Mouse (Mus musculus) left cerebral cortex, adult 11 months (tissue): ENCODE measurements around the gene Calcrl.

ENCODE experiments used
- DNase-seq: peaks from one replicate; pipeline ENCODE4 v3.0.0; 2022; ENCODE audit warnings: low spot score

Gene Calcrl

DNA sequence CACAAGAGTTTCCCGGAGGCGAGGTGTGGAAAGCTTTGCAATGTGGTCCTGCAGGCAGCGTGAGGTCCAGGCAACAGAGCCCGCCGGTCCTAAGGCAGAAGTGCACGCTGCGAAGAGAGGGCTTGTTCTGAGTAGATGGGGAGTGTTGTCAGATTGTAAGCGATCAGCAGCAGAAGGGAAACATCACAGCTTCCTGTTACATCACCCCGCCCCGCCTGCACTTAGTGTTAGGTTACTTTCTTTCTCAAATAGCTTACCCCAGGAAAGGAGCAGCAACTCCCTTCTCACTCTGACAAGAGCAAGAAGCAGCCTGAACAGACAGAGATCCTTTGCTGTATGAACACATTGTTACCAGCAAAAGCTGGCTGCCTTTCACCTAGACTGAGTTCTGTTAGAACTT is at the start of gene Calcrl:
Gene Calcrl, minus strand, starts transcription at position 274 of the 400 bp plus-strand sequence.
- DNase-seq, result peak; percentile 7

DNA sequence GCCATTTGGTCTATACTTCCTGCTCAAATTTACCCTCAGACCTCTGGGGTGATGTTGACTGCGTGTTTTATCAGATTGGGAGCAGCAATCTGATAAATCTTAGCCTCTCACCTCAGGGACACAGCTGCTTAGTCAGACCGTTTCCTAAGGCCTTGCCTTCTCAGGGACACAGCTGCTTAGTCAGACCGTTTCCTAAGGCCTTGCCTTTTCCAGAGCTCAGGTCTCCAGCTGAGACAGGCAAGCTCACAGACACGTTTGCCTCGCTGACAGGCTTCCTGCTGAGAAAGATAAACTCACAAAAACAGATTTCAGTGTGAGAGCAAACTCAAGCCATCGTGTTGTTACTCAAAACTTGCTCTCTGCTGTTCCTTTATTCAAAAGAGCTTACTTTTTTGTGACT is 49.4 kb upstream of the Calcrl start:
- DNase-seq, result no peak

DNA sequence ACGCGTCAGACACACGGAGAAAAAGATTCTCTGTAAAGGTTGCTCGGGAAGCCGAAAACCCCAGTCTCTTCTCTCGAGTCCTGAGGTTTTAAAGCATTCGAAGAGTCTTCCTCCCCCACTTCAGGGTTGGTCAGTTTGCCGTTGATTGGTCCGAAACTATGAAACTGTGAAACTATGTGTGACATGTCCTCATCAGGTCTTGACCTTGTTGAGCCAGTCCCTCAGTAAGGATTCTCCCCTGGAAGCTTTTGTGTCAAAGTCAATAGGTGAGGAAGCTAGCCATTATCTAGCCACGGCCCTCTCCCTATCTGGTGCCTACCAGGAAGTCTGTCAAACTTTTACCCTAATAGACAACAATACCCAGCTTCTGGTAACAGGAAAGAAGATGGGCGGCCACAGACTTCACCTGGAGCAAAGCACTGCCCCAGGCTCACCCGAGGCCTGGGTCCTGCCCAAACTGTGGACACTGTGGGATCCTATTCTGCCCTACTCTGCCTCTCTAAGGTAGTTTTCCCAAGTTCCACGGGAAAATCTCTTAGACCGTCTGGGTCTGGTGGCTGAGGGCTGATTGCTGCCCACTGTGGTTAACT is 48.8 kb upstream of the Calcrl start:
- no peak for DNase-seq

DNA sequence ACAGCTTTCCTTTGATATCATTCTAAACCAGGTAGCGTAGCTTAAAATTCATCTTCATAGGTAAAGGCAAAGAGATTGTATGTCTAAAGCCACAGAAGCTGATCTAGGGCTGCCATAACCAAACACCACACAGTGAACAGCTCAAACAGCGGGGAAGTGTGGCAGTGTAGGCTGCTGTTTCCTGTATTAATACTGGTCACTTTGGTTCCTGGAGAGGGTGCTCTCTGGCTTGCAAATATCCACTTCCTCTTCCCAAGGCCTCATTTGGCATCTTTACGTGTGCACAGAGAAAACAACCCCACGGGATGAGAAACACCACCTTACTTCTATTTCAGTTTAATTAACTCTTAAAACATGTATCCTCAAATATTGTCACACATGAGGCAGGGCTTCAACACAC is 42.2 kb upstream of the Calcrl start:
- no peak for DNase-seq

DNA sequence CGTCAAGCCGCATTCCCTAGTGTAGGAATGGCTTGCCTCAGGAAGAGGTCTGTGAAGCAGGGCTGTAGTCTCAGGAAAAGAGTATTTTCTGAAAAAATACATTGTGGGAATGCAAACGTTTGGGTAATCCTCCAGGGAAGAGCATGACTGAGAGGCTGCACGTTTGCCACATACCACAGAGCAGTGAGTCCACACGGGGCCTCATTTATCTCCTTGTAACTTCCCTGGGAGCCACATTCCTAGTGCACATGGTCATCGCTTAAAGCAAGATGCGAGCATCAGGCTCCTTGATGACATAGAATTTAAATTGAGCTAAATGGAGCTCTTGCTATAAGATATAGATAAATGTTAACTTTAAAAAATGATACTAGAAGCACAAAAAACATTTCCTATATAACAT is 39.7 kb upstream of the Calcrl start:
- DNase-seq, result no peak

DNA sequence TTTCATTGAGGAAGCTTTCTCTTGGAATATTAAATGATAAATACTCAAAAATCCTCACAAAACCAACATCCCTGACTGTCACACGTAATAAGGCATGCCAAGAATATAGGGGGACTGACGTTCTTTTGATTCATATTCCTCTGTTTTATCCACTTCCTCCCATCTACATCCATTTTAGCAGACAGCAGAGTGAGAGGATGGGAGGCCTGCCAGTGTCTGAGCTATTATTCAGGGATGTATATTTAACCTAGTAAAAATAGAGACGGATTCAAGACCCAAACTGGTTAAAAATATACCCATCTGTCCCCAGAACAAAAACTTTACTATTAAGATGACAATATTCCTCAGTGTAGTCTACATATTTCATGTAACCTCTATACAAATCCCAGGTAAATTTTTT is 37.2 kb upstream of the Calcrl start:
- no peak for DNase-seq

DNA sequence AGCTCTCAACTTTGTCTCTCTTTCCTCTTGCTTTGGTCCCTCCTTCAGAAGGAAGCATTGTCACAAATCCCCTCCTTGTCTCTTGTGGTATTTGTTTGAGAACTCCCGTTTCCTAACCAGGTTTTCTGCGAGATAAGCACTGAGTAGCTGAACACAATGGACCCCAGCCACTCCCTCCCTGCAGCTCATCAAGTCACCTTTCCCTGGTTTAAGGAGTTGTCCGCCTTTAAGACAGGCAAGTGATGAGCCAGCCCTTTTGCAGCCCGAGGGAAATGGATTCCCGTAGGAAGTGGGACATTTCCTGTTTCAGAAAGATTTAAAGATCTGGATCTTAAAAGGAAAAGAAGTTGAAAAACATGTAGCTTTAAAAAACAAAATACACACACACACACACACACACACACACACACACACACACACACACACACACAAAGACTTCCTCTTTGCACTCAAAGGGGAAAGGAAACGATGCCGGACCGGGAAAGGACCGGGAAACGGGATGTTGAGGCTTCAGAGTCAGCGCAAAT is 34.5 kb upstream of the Calcrl start:
- DNase-seq, result no peak

DNA sequence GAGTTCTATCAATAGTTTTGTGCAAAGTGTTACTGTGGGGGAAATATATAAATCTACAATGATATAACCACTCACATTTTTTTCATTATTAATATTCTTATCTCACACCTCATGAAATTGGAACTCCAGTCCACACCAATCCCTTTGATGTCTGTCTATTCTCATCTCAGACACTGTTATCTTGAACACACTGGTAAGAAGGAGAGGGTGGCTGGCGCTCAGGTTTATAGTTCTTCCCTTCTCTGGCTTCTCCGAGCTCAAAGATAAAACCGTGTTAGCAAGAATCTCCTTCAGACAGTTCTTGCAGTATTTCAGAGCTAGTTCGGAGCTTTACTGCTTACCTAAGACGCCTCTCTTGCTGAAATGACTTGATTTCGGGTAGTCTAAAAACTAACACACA is 32.0 kb upstream of the Calcrl start:
- DNase-seq, result no peak

DNA sequence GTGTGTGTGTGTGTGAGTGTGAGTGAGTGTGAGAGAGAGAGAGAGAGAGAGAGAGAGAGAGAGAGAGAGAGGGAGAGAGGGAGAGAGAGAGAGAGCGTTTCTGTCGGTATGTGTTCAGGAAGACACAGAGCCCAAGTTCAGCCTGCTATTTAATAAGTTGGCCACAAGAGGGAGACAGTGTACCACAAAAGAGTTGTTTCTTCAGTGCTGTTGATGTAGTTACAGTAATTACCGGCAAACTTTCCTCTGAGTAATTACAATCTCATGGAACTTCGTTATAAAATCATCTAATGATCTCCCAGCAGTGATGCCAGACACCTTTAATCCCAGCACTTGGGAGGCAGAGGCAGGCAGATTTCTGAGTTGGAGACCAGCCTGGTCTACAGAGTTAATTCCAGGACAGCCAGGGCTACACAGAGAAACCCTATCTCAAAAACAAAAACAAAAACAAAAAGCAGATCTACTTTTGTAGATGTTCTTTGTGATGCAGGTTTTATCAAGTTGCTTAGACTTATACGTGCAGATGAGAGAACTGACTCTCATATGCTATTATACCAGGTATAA is 30.1 kb upstream of the Calcrl start:
- peak; percentile 63 for DNase-seq

DNA sequence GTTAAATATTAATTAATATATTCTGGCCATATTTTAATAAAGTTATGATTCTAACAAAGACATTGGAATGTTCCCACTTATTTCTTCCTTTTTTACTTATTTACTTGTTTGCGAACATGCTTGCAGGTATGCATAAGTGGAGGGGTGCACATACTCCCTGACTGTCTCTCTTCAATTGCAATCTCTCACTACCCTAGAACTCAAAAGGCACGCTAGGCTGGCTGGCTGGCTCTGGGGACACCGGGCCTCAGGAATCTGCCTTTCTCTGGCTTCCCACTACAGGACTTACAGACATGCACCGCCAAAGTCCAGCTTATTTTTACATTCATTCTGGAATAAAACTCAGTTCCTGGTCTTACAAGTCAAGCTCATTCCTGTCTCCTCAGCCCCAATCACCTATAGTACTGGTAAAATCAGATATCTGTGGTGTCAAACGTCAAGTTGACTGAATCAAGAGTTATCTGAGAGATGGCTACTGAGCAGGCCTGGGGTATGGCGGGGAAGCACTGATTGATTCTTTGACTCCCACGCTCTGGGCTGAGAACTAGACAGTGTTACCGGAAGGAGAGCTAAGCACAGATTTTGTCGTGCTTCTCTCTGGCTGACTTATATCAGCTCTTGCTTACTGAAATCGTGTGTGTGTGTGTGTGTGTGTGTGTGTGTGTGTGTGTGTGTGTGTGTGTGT is 29.5 kb upstream of the Calcrl start:
- no peak for DNase-seq

DNA sequence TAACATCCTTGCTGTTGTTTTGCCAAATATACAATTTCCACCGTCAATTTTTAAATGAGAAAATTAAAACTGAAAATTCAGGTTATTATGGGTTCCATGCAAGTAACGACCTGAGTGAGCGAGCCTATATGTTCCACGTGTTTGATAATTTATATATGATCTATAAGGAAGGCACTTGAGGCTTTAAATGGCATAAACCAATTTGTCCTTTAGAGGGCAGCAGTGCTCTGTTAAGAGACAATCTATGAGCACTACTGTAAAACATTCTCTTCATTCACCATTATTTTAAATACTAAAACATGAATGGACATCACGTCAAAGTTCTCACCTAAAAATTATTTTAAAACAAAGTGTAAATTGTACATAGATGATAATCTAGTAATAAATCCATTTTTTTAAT is 28.8 kb upstream of the Calcrl start:
- peak; percentile 22 for DNase-seq

DNA sequence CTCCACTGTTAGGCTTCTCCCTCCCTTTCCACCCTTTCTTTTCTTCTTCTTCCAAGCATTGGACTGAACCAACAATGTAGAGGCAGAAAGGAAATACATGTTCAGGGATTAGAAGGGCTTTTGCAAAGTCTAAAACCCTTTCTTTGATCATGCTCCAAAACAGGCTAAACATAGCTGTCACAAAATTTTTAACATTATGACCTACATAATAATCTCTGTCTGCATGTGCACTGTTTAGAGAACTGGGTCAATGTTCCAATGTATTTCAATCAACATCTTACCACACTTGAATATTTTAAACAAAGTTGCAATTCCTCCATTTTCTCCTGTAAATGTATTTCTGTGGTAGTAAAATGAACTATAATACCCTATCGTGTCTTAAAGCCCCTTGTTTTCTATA is 20.3 kb upstream of the Calcrl start:
- no peak for DNase-seq

DNA sequence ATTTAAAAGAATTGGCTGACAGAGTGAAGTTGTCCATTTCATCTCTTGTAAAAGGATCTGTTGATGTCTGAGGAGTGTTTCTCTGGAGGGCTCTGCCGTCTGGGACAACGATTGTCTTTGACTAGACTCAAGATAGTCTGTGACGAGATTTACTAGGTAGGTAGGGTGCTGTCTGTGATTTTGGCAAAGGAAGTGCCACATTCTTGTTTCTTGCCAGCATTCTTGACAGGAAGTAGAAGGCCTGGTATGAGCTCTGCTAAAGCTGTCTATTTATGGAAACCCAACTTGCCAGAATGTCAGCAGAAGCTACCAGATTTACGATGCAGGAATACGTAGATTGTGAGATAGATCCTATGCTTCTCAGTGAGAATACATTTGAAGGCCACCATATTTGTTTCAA is 16.7 kb upstream of the Calcrl start:
- DNase-seq, result no peak

DNA sequence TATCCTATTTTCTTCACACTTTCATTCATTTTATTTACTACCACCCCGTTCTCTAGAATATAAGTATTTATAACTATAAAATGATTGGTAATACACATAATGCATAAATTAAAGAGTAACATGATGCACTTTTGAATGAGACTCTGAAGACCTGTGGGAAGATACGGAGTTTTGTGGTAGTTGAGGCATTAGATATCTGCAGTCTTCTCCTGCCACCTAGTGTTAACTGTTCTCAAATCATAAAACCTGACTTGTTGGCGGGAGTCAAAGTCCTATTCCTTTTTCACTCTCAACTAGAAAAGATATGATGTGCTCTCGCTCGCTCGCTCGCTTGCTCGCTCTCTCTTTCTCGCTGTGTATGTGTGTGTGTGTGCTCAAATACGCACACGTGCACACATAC is 4.5 kb upstream of the Calcrl start:
- DNase-seq, result peak; percentile 47

DNA sequence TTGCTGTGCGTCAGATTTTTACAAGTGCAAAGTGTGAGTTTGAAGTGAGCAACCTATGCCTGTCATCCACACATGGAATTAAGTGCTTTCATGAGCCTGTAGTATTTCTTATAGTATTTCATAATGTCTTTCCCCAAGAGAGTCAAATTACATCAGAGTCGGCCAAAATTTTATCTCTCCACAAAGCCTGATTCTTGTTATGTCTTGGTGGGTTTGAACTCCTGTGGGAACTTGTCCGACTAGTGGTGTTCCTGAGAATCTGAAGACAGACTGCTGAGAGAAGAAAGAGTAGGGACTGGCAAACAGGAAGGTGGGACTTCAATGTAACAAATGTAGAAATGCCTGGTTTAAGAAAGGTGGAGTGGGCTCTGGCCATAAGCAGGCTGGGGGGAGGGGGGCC is 3.6 kb upstream of the Calcrl start:
- no peak for DNase-seq

DNA sequence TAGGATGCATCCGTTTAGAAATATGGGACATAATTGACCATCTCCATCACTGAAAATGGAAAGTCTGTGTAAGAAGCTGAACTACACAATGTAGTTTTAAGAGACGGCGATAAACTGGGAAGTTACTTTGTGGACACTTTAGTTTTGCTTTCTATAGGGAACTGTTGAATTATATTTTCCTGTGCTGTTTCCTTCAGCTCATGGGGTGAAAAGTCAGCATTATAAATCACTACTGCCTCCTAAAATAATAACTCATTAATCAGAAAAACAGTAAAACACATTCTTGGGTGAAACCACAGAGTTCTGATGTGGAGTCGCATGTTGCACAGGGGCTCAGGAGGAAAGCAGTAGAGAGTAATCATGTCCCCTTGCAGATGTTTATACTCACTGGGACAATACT is 1.3 kb upstream of the Calcrl start:
- no peak for DNase-seq

DNA sequence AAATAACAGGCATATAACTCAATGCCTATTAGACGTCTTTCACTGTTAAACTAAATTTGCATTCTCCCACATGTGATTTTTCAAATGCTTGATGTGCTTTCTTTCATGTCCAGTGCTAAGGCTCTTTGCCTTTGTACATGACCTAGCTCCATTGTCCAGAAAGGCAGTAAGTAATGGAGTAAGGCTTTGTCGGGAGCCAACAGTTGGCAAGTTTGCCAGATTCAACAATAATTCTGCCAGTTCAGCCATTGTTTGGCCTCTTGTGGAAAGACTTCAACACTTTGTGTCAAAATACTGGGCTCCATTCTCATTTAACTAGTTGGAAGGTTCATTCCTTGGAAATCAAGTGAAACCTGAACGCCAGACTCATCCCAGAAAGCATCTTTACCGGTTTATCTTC is 8.7 kb downstream of the Calcrl start:
- DNase-seq, result no peak

DNA sequence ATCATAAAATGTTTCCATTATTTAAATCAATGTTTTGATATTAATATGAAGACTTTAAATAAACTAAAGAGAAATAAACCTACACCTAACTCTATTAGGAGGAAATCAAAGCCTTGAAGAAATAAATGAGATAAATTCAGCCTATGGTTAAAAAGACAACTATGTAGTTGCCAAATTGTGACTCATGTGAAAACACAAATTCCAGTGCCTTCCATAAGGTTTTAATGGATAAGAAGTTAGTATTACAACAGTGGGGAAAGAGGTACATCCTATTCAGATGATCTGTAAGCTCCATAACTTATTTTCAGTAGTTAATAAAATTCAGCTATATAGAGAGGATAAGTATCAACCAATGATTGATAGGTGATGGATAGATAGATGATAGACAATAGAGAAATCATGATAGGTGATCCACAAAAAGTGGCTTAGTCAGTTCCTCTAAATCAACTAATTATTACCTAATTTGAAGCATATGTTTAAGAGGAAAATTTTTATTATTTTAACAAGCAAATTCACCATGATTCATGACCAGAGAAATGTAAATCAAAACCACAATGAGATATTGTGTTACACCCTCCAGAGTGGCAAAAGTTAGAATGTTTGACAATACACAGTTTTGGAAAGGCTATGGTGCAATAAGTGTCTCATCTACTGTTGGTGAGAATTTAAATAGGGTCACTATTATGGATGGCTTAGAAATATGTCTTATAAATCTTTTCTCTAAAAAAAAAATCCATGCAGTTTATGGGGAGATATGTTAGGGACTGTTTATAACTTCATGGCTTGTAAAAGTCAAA is 15.2 kb downstream of the Calcrl start:
- DNase-seq, result no peak

DNA sequence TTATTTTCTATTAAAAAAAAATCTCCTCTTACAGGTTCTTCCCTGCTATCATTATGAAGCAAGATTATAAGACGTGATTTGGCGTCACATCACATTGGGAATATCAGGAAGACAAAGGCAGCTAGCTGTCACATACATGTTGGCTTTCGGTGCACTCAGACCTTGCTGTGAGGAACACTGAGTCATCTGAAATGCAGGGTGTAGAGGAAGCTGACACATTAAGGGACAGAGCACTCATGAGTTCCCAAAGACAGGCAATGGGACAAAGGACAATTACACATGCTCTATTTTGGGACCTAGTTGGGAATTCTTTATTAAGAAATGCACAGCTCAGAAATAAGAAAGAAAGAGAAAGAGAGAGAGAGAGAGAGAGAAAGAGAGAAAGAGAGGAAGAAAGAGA is 20.4 kb downstream of the Calcrl start:
- no peak for DNase-seq

DNA sequence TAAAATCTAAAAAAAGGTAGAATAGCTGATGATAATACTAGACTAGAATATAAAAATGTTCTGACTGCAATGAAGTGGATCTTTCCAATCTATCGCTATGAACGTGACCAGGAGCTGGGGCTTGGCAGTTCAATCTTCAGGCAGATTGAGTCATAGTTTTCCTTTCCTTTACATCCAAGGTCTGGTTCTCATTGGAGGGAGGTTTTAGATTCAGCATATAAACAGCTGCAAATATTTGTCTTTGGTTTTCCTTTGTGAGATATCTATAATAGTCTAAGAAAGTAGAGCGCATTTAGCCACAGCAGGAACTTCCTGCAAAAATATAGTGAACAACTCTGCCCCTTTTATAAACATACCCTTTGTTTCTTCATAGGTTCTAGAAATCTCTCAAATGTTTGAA is 22.5 kb downstream of the Calcrl start:
- DNase-seq, result no peak

DNA sequence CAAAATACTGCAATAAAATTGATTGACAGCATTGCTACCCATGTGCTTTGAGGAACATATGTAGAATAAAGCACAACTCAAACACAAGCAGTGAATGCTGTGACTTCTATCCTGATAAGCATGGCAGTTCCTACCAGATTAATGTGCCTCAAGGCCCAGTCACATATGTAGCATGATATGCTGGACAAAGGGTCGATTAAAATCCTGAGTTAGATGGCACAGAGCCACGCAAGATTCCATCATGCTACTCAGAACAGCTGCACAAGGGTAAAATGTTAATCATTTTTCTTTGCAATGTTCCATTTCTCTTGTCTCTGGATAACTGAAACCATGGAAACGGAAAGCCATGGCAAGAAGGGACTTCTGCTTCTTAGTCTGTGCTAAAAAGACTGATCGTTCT is 28.7 kb downstream of the Calcrl start:
- no peak for DNase-seq

DNA sequence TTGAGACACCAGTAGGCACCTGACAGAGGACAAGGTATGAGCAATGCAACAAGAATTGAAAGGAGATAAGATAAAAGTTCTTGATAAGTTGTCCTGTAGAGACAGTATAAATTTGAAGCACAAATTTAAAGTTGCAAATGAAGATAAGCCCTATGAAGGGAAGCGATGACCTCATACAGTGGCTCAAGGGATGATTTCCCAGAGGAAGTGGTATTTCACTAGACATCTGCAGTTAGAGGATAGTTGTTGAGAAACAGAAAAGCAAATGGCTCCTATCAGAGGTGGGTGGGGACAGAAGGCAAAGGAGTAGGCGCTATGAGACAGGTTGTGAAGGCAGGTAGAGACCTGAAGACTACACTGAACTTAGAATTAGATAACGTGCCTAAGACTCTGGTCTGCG is 32.0 kb downstream of the Calcrl start:
- DNase-seq, result no peak

DNA sequence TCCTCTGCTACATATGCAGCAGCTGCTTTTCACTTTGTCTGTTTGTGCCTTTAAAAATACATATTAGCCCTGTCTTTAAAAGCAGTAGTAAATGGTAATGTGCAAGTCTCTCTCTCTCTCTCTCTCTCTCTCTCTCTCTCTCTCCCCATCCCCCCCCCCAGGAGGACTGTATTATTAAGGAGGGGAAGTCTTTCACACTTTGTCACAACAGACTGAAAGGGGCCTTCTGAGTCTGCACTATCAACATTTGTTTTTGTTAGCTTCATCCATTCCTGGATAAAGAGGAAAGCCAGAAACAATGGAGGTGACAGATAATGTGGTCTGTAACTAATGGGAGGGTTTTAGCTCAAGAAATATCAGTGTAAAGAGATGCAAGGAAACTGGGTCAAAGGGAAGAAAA is 36.1 kb downstream of the Calcrl start:
- DNase-seq, result no peak
